Mouse (Mus musculus) embryonic facial prominence, embryonic 14.5 days (tissue): ENCODE measurements around the gene Zfp13. TPM values are rescaled to one million over a fixed set of nuclear protein-coding genes. Genes with fewer than 3 reads are reported as not detected.
A peak's percentile ranks its signal among the peaks of the same experiment; 100 is the strongest.
"Not testable (repeated sequence)": the region's sequence is repeated elsewhere in the genome, so short reads cannot be mapped to it uniquely, and the experiment has no call there.

Experiments
- ATAC-seq: fragments of 200-750 bp; cut with Nextera tagmentation; 2 replicates; pipeline ENCODE4 v1.8.0; 2017; ENCODE audit warnings: low read depth, moderate number of reproducible peaks, moderate TSS enrichment
- DNase-seq: peaks from one replicate; pipeline ENCODE4 v3.0.0-alpha.2; 2015; ENCODE audit warnings: low spot score
- H3K27ac ChIP-seq: fragments of 300-500 bp; sonication (generic); replicated peaks from 2 replicates; pipeline ENCODE4 v1.5.1; 2014; ENCODE audit warnings: low read depth, mild to moderate bottlenecking, low read length, moderate library complexity
- H3K27me3 ChIP-seq: fragments of 300-500 bp; sonication (generic); replicated peaks from 2 replicates; pipeline ENCODE4 v1.6.1; 2014; ENCODE audit warnings: low read length; ENCODE audit not compliant: control insufficient read depth, insufficient read depth
- H3K36me3 ChIP-seq: fragments of 300-500 bp; sonication (generic); 2 replicates; pipeline ENCODE4 v1.6.1; 2014; ENCODE audit warnings: low read length, mixed read lengths; ENCODE audit not compliant: control insufficient read depth, insufficient read depth
- H3K4me1 ChIP-seq: fragments of 300-500 bp; sonication (generic); 2 replicates; pipeline ENCODE4 v1.6.1; 2014; ENCODE audit warnings: antibody characterized with exemption, low read length; ENCODE audit not compliant: control insufficient read depth, insufficient read depth
- H3K4me2 ChIP-seq: fragments of 300-500 bp; sonication (generic); 2 replicates; pipeline ENCODE4 v1.6.1; 2014; ENCODE audit warnings: low read depth, mild to moderate bottlenecking, low read length, moderate library complexity, mixed read lengths
- H3K4me3 ChIP-seq: fragments of 300-500 bp; sonication (generic); 2 replicates; pipeline ENCODE4 v1.5.1; 2014; ENCODE audit warnings: low read depth, mild to moderate bottlenecking, low read length
- H3K9ac ChIP-seq: fragments of 300-500 bp; sonication (generic); 2 replicates; pipeline ENCODE4 v1.6.1; 2014; ENCODE audit warnings: low read depth, mild to moderate bottlenecking, low read length, moderate library complexity, mixed read lengths
- H3K9me3 ChIP-seq: fragments of 300-500 bp; sonication (generic); 2 replicates; pipeline ENCODE4 v1.6.1; 2016; ENCODE audit warnings: low read length; ENCODE audit not compliant: control insufficient read depth
- WGBS: fragments of 180-500 bp; shearing (Covaris S2); extraction: QIAGEN DNeasy Blood & Tissue Kit; methylation state at CpG from one replicate; pipeline ENCODE4 v1.1.7; 2014; 5-methylcytosine and 5-hydroxymethylcytosine counted together
- polyA plus RNA-seq: library from polyadenylated mRNA; unstranded; fragments of >200 nt; fragmentation: Nextera tagmentation; extraction: Ambion mirVana; gene quantifications from 2 replicates; pipeline ENCODE4 v1.2.1, GENCODE M21; 2014

Zfp13 gene
- polyA plus RNA-seq, 1 experiment from 2014 or later: 11.7 TPM

- 0 out of 2 replicates have a peak, but pooled peaks cover 10% of the 10 kb centered on the region for H3K4me1 ChIP-seq
- H3K36me3 ChIP-seq: no peaks in the 10 kb centered on the region
- peaks cover 62% of the 10 kb centered on the region for H3K27me3 ChIP-seq
- H3K27ac ChIP-seq: no peak overlapping the region
- H3K9ac ChIP-seq: no peak overlapping the region
- H3K4me2 ChIP-seq: peak overlapping the region; percentile 53
- H3K9me3 ChIP-seq: no peaks in the 10 kb centered on the region
- ATAC-seq: no peak
- WGBS: 8% methylated on average over 21 of the region's 21 CpGs
- H3K4me3 ChIP-seq: peak overlapping the region; percentile 31
- DNase-seq: no peak
Observed at GRCm38 (mm10) chr17:23538299-23539015, 60.8 kb downstream of the Zfp13 start.

GRCm38 (mm10) chr17:23537554-23538255 is 61.6 kb downstream of the Zfp13 start:
- 2% methylated on average over 27 of the region's 27 CpGs for WGBS
- peak overlapping the region; percentile 31 for H3K4me3 ChIP-seq
- no peak overlapping the region for H3K27ac ChIP-seq
- no peaks in the 10 kb centered on the region for H3K9me3 ChIP-seq
- H3K27me3 ChIP-seq: peaks cover 62% of the 10 kb centered on the region
- H3K36me3 ChIP-seq: no peaks in the 10 kb centered on the region
- no peak for ATAC-seq
- H3K4me1 ChIP-seq: 0 out of 2 replicates have a peak, but pooled peaks cover 10% of the 10 kb centered on the region
- DNase-seq: no peak
- peak overlapping the region; percentile 53 for H3K4me2 ChIP-seq
- no peak overlapping the region; the same call in 1 of the 2 replicates for H3K9ac ChIP-seq

GRCm38 (mm10) chr17:23535046-23535788 is 64.1 kb downstream of the Zfp13 start:
- not testable (repeated sequence) for DNase-seq
- 3% methylated on average over 13 of the region's 29 CpGs for WGBS
- 0 out of 2 replicates have a peak, but pooled peaks have one; percentile 47 for ATAC-seq

GRCm38 (mm10) chr17:23533591-23534490 is 65.4 kb downstream of the Zfp13 start:
- DNase-seq, ATAC-seq, H3K4me3 ChIP-seq, H3K9ac ChIP-seq, H3K4me1 ChIP-seq, H3K36me3 ChIP-seq, H3K4me2 ChIP-seq, H3K9me3 ChIP-seq, H3K27ac ChIP-seq: not testable (repeated sequence)
- H3K27me3 ChIP-seq: peaks cover 31% of the 10 kb centered on the region
- 11% methylated on average over 7 of the region's 23 CpGs for WGBS

More at GRCm38 (mm10) chr17:23535046-23535788, 64.1 kb downstream of the Zfp13 start:
- H3K4me3 ChIP-seq: peak overlapping the region; percentile 6; the same call in 1 of the 2 replicates
- H3K4me1 ChIP-seq, H3K36me3 ChIP-seq, H3K9me3 ChIP-seq, H3K9ac ChIP-seq, H3K27ac ChIP-seq: not testable (repeated sequence)
- peaks cover 45% of the 10 kb centered on the region for H3K27me3 ChIP-seq
- 0 out of 2 replicates have a peak overlapping the region, but pooled peaks have one; percentile 10 for H3K4me2 ChIP-seq

GRCm38 (mm10) chr17:23531408-23531807 is 67.9 kb downstream of the Zfp13 start:
- H3K27me3 ChIP-seq: peaks cover 12% of the 10 kb centered on the region
- WGBS: 23% methylated on average over 1 of the region's 1 CpGs

More at GRCm38 (mm10) chr17:23531408-23531807, 67.9 kb downstream of the Zfp13 start:
- H3K9ac ChIP-seq, H3K27ac ChIP-seq, ATAC-seq, H3K4me3 ChIP-seq, H3K4me1 ChIP-seq, H3K9me3 ChIP-seq, H3K4me2 ChIP-seq, DNase-seq, H3K36me3 ChIP-seq: not testable (repeated sequence)

Other genes starting within 250 kb of the Zfp13 start
- gene Vmn2r116, start 214.9 kb downstream of the Zfp13 start, polyA plus RNA-seq: not detected in 2 replicates
- not detected in 2 replicates for gene Vmn2r117, start 119.8 kb downstream of the Zfp13 start, polyA plus RNA-seq
- gene Zfp213, start 35.2 kb downstream of the Zfp13 start, polyA plus RNA-seq: 17.7 and 18.2 TPM in 2 replicates
- gene Zscan10, start 1.4 kb upstream of the Zfp13 start, polyA plus RNA-seq: 0.14 TPM in 1 of 2 replicates, not detected in the other
- 0.90 and 1.4 TPM in 2 replicates for gene Mmp25, start 45.8 kb upstream of the Zfp13 start, polyA plus RNA-seq
- gene Bicdl2, start 61.0 kb upstream of the Zfp13 start, polyA plus RNA-seq: 3.1 and 3.9 TPM in 2 replicates
- 94.8 and 107 TPM in 2 replicates for gene Hcfc1r1, start 74.1 kb upstream of the Zfp13 start, polyA plus RNA-seq
- gene Thoc6, start 74.4 kb upstream of the Zfp13 start, polyA plus RNA-seq: 35.1 and 38.1 TPM in 2 replicates
- gene Tnfrsf12a, start 78.0 kb upstream of the Zfp13 start, polyA plus RNA-seq: 23.3 and 30.7 TPM in 2 replicates
- 17.0 and 22.6 TPM in 2 replicates for gene Cldn6, start 79.8 kb upstream of the Zfp13 start, polyA plus RNA-seq
- 14.6 and 17.9 TPM in 2 replicates for gene Cldn9, start 84.5 kb upstream of the Zfp13 start, polyA plus RNA-seq
- 1.6 and 2.8 TPM in 2 replicates for gene 1520401A03Rik, start 123.3 kb upstream of the Zfp13 start, polyA plus RNA-seq
- 39.6 and 40.3 TPM in 2 replicates for gene Pkmyt1, start 126.8 kb upstream of the Zfp13 start, polyA plus RNA-seq
- gene Paqr4, start 141.4 kb upstream of the Zfp13 start, polyA plus RNA-seq: 20.9 and 22.9 TPM in 2 replicates
- gene Kremen2, start 146.3 kb upstream of the Zfp13 start, polyA plus RNA-seq: 12.9 and 21.2 TPM in 2 replicates
- 62.9 and 74.7 TPM in 2 replicates for gene Flywch1, start 172.1 kb upstream of the Zfp13 start, polyA plus RNA-seq
- gene Flywch2, start 186.6 kb upstream of the Zfp13 start, polyA plus RNA-seq: 27.0 and 33.9 TPM in 2 replicates
- 320 and 345 TPM in 2 replicates for gene Srrm2, start 191.0 kb upstream of the Zfp13 start, polyA plus RNA-seq
- 1,099 and 1,112 TPM in 2 replicates for gene Elob, start 229.6 kb upstream of the Zfp13 start, polyA plus RNA-seq
- 0.77 and 0.88 TPM in 2 replicates for gene Prss33, start 236.6 kb upstream of the Zfp13 start, polyA plus RNA-seq
- 0.25 TPM in 1 of 2 replicates, not detected in the other for gene Prss32, start 244.4 kb upstream of the Zfp13 start, polyA plus RNA-seq
- gene Prss41, start 244.7 kb upstream of the Zfp13 start, polyA plus RNA-seq: 0.64 and 1.1 TPM in 2 replicates